Mouse (Mus musculus) MN1 (cell line): Measurements from ENCODE around the gene Uvrag.
"Not testable (repeated sequence)": the region's sequence is repeated elsewhere in the genome, so short reads cannot be mapped to it uniquely, and the experiment has no call there.

ENCODE experiments used
- DNase-seq: peaks from one replicate; pipeline ENCODE4 v3.0.0-alpha.2; 2016; ENCODE audit warnings: low spot score

Gene Uvrag

GRCm38 (mm10) chr7:98976839-98977457 is 164.0 kb downstream of the Uvrag start:
- no peak for DNase-seq

DNA sequence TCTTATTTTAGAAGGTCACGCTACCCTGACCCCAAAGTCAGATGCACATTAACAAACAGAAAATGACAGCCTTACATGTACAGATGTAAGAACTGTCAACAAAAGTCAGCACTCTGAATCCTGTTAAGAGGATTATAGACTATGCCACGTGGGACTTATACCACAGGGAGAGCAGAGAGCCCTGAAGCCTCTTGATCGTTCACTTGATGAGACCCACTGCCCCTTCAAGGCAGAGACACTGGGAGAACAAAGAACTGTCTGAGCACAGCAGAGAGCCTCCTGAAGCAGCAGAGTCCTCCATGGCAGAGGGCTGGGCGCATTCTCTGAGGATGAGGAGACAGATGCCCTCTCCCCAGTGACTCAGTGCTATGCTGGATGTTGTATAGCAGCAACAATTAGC is 166.4 kb downstream of the Uvrag start:
- DNase-seq: peak; percentile 12

DNA sequence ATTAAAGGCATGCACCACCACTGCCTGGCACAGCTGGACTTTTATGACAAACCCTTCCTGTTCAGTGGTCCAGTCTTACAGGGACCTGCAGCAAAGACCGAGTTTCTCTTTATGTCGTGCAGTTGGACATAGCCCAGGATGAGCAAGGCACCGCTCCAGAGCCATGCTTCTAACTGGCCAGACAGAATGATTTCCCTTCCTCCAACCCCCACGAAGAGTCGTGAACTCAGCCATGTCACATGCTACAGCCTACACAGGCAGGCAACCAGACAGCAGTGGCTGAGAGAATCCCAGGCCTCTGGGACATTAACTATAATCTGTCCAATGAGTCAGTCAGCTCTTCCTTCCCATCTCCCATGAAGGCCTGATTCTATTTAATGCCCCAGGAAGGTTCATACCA is 170.2 kb downstream of the Uvrag start:
- peak; percentile 52 for DNase-seq

GRCm38 (mm10) chr7:98968741-98969395 is 172.1 kb downstream of the Uvrag start:
- DNase-seq: no peak

DNA sequence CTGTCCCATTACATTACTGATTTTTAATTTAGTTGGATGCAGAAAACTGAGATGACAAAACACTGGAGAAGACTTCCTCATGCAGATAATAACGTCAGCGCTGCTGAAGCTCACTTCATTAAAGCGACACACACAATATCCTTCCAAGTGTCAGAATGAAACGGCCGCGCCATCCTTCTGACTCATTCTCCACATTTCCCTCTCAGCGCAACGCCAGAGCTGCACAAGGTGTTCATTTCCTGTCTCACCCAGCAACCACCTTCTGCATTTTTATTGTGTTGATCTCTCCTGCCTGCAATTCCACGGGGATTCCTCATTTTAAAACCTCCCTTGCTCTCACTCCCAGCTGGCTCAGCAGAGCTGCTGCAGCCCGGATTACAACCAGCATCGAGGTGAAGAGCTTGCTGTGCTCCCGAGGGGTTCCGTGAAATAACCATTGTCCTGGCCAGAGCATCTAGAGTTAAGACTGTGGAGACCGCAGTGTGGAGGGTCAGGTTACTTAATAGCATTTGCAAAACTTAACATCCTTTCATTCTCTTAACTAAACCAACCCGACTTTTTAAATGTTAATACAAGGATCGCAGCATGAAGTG is 172.8 kb downstream of the Uvrag start:
- peak; percentile 55 for DNase-seq

DNA sequence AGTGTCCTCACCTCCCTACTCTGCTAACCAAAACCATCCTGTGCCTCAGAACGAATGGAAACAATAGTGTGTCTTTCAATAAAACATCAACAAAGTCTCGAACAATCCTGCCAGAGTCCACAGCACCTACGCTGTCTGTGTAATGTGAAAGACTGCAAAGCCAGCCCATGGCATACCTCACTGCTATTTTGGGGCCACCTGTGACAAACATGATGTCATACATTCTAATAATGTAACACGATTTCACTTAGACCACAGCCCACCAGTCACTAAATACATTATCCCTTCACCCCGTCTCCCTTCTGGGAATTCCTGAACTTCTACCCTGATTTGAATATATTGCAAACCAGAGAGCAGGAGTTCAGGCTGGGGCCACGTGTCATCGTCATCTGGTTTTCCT is 173.3 kb downstream of the Uvrag start:
- DNase-seq: peak; percentile 34

DNA sequence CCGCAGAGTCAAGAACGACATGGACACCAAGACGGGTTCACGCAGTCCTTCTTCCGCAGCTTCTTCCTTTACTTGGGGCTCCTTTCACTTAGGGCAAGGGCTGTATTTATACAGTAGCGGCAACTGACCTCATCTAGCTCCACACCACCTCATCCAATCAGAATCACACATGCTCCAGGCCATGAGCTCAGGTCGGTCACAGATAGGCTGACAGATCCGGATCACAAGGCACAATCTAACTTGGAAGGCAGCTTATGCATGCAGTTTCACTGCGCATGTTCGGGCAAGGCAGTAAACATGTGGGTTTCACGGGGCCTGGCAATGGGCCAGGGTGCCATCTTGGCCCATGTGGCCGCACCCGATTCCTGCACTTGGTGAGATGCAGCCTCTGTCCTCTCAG is 177.4 kb downstream of the Uvrag start:
- not testable (repeated sequence) for DNase-seq

GRCm38 (mm10) chr7:98962547-98963311 is 178.2 kb downstream of the Uvrag start:
- DNase-seq: peak; percentile 91

- DNase-seq: peak; percentile 59
These were observed 178.9 kb downstream of the Uvrag start for GRCm38 (mm10) chr7:98962074-98962473.

DNA sequence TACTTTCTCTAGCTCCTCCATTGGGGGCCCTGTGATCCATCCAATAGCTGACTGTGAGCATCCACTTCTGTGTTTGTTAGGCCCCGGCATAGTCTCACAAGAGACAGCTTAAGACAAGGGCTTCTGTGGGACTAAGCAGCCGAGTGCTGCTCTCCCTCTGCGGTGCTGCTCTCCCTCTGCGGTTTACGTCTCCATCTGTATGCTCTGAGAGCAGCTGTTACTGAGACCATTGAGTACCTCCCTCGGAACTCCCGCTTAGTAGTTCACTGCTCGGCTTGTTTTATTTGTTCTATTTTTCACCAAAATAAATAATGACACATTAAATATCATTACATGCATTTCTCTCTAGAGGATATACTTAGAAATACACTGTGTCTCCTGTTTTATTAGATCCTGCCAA is 180.7 kb downstream of the Uvrag start:
- no peak for DNase-seq

GRCm38 (mm10) chr7:98959246-98959645 is 181.7 kb downstream of the Uvrag start:
- no peak for DNase-seq

- DNase-seq: peak; percentile 35
These were observed 182.8 kb downstream of the Uvrag start for GRCm38 (mm10) chr7:98958172-98958571.

GRCm38 (mm10) chr7:98957111-98957741 is 183.7 kb downstream of the Uvrag start:
- no peak for DNase-seq

DNA sequence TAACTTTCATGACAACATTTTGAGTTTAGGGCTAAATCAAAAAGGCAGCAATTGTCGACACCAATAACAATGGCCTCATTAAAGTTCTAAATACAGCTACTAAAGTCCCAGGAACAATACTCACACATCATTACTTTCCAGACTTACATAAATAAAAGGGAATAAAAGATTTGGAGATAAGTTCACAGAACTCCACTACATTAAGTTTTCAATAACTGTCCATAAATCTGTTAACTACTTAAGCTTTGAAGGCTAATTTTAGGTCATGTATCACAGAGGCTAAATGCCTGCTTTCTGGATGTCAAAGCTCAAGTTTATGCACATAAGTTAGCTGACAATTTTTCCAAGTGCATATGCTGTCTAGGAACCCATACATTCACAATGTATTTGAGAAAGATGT is 184.3 kb downstream of the Uvrag start:
- DNase-seq: no peak

GRCm38 (mm10) chr7:98953649-98954048 is 187.3 kb downstream of the Uvrag start:
- no peak for DNase-seq

DNA sequence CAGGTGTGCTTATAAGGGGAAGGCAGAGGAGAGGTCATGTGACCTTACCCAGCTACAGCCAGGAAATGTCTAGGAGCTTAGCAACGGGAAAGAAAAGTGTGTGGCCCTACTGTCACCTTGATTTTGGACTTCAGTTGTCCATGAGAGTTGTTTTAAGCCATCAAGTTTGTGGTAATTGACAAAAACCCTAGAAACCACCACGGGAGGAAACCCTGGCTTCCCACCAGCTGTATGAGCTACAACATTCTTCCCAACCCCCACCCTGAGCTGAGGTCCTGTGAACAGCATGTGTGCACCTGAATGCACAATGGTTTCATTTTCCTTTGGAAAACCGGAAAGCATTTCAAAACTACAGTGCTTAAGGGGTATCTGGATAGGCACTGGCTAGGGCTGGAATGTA is 196.0 kb downstream of the Uvrag start:
- DNase-seq: no peak

DNA sequence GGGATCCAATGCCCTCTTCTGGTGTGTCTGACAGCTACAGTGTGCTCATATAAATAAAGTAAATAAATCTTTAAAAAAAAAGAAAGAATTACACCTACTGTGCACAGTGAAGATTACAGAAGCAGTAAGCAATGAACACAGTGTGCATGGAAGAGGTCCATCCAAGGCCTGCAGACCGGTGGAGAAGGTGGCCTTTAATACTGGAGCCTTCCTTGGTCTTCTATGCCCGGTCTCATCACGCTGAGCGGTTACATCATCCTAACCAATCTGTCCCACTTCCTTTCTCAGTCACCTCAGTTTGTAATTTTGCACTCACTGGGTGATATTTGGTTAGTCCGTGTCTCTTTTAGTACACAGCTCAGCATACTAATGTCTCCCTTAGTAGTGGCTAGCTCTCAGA is 197.3 kb downstream of the Uvrag start:
- DNase-seq: no peak

DNA sequence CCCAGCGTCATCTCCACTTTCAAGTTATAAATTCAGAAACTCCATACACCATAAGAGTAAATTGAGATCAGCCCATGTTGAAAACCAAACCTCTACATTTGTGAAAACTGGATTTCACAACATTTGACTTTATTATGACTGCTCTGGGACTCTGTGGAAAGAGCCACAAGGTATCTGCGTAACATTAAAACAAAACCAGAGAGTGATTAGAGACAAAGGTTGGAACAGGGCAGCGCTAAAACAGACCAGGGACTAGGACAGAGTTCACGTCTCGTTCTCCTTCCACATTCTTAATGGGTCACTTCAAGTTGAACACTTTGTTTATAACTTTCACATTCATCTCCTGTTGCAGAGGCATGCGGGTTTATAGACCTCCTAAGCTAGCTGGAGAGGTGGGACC is 198.2 kb downstream of the Uvrag start:
- DNase-seq: no peak

DNA sequence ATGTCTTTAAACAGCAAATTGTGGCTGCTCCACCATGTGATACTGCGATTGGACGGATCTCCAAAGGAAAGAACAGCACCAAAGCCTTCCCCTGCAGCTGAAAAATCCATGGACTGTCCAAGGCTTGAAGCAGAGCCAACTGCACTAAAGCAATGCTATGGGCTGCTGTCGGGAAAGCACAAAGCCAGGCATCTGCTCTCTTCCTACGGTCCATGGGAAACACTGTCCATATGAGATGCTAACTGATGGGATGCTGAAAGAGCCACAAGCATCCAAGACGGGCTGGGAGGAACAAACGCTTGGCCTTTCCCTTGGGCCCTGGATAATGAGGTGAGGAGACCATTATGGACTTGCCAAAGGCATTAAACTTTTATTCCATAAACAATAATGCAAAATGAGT is 201.7 kb downstream of the Uvrag start:
- no peak for DNase-seq

- no peak for DNase-seq
These were observed 202.3 kb downstream of the Uvrag start for GRCm38 (mm10) chr7:98938621-98939020.

DNA sequence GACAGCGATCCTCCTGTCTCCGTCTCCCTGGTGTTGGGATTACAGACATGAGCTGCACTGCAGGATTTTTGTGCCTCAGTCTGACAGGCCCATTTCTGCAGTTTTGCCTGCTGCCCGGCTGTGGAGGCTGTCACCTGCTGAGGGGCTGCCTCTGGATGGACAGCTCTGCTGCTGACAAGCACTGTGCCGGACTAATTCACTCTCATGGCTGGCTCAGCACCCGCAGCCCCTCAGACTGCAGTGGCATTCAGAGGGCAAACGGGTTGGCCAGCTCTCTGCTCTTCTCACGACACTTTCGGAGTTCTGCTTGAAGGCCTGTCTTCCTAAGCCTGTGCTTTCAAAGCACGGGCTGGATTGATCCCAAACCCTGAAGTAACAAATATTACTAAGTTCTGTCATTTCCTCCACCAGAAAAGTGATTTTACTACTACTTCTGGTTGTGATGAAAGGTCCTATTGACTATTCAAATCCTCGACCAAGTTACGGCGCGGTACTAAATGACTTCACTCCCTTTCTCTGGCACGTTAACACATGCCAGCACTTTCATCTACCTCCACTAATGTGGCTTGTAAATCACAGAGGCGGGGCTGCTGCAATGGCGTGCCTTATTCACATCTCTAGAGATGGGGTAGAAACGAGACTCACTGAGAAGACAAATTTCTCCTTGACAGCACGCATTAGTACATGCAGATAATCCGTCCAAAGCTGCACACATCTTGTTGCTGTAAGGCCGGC is 203.7 kb downstream of the Uvrag start:
- no peak for DNase-seq

GRCm38 (mm10) chr7:98935757-98936156 is 205.2 kb downstream of the Uvrag start:
- no peak for DNase-seq
